Mouse (Mus musculus): ENCODE measurements at regions not wholly inside any gene's neighbourhood (a gene's known extent, or its start where the extent isn't known, plus 50 kb on each side); places are given as distances from the start of the nearest gene placed in this dataset.

DNA sequence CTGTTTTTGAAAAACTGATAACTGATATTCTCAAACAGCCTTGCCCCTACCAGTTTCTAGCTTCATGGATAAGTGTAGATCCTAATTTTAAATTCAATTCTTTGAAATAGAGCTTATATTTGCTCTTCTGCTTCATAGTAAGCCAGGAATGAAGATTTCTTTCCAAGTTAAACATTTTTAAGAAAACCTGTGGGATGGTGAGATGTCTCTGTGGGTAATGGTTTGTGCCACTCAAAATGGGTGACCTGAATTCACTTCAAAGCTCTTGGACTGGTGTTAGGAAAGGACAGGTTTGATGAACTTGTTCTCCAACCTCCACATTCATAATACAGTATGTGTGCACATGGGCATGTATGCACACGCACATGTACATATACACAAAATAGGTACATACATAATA, 1126.2 kb upstream of the Jmjd1c start:
- Histone ChIP-seq H3K9me3 (ENCODE audit: control insufficient read depth, low read length) (no peaks in the 10 kb centered on the region), H3K4me1 (ENCODE audit: control insufficient read depth, insufficient read depth, low read length) (no peaks in the 10 kb centered on the region), H3K27ac (ENCODE audit: low read depth, low read length) (no peak overlapping the region), H3K4me2 (ENCODE audit: low read depth, low read length) (no peak overlapping the region), H3K36me3 (ENCODE audit: control insufficient read depth, insufficient read depth, low read length) (no peaks in the 10 kb centered on the region), H3K4me3 (ENCODE audit: low read depth, low read length) (no peak overlapping the region), H3K27me3 (ENCODE audit: control insufficient read depth, insufficient read depth, low read length) (no peaks in the 10 kb centered on the region), H3K9ac (replicated peaks; ENCODE audit: low read depth, low read length) (no peak overlapping the region)
- no peak for ATAC-seq (ENCODE audit: low read depth)
- 95% methylated on average over 1 of the region's 1 CpGs for WGBS
